Comparison of ENCODE assay signal across 20 mouse cellular contexts in genomic region chr9:72592016-72592415, GRCm38 (mm10). TPM values are rescaled to one million over a fixed set of nuclear protein-coding genes. Genes with fewer than 3 reads are reported as not detected.
DNase-seq lines count a peak whose midpoint lies in the region; ATAC-seq and TF ChIP-seq lines count a peak whose summit lies in the region.
"Had no signal": no experiment of that assay in that cellular context is flagged by ENCODE, and none has a peak within 500 bp of the region (broad histone marks: within the 10 kb centered on the region; RNA-seq: fewer than 3 reads in every experiment).

No protein-coding gene starts in this region.

- DNase-seq in G1E (ENCODE audit: low spot score) = peak; percentile 19
- no peak for DNase-seq in kidney, adult 8-10 months
- DNase-seq in cerebellum, postnatal 36 days = no peak
- no peak for DNase-seq in layer of hippocampus, adult 8-10 months (ENCODE audit: low spot score in 2 of 2)
- DNase-seq: adrenal gland, postnatal 14 days; cerebellum, adult 18-20 months; cerebellum, adult 9-11 months; embryo, embryonic 11 days; gastrocnemius, postnatal 36 days; heart, adult 18-20 months; heart, postnatal 14 days had no signal

- H3K4me3 ChIP-seq in G1E (ENCODE audit: low read depth, low read length) = no peak overlapping the region
- H3K4me3 ChIP-seq: embryonic facial prominence, embryonic 15.5 days; erythroblast, embryonic 14.5 days; forebrain, embryonic 10.5 days; forebrain, embryonic 15.5 days; heart, embryonic 15.5 days; hindbrain, embryonic 10.5 days; intestine, embryonic 15.5 days had no signal

- H3K9me3 ChIP-seq in G1E (replicated peaks) = no peaks in the 10 kb centered on the region
- H3K9me3 ChIP-seq: embryonic facial prominence, embryonic 15.5 days; forebrain, embryonic 10.5 days; forebrain, embryonic 15.5 days; heart, embryonic 15.5 days; hindbrain, embryonic 10.5 days; intestine, embryonic 15.5 days had no signal

- H3K27me3 ChIP-seq in G1E (ENCODE audit: insufficient read depth, low read length) = no peaks in the 10 kb centered on the region
- H3K27me3 ChIP-seq: embryonic facial prominence, embryonic 15.5 days; forebrain, embryonic 15.5 days; heart, embryonic 15.5 days; intestine, embryonic 15.5 days had no signal

- no peak for ATAC-seq in G1E (ENCODE audit: extremely low read depth, insufficient number of reproducible peaks, low FRiP score, poor library complexity, severe bottlenecking)
- ATAC-seq in granulocyte monocyte progenitor cell, adult 5-6 weeks (replicated peaks; ENCODE audit: poor library complexity, severe bottlenecking) = peak; percentile 58
- peak; percentile 85 for ATAC-seq in neutrophil, adult 5-6 weeks (ENCODE audit: extremely low read depth, insufficient number of reproducible peaks, low FRiP score, poor library complexity, severe bottlenecking)
- ATAC-seq: forebrain, embryonic 15.5 days; intestine, embryonic 15.5 days had no signal

- H3K36me3 ChIP-seq in G1E (replicated peaks) = peaks cover 24% of the 10 kb centered on the region
- H3K36me3 ChIP-seq: heart, embryonic 15.5 days; intestine, embryonic 15.5 days had no signal

- no peak for TF ChIP-seq CTCF in G1E (IDR thresholded peaks at IDR 0.05; ENCODE audit: low read depth, low read length)

- H3K4me1 ChIP-seq in G1E (ENCODE audit: insufficient read depth, low read depth, low read length) = peaks cover 6% of the 10 kb centered on the region
- H3K4me1 ChIP-seq: embryonic facial prominence, embryonic 15.5 days; forebrain, embryonic 10.5 days; forebrain, embryonic 15.5 days; heart, embryonic 15.5 days; hindbrain, embryonic 10.5 days; intestine, embryonic 15.5 days had no signal

RNA-seq across cellular contexts. Expression of gene Rfx7, which starts 60.0 kb away (rescaled TPM):
- 145 and 161 TPM in 2 replicates for total RNA-seq in G1E (2014; fragmentation: Nextera tagmentation)
- total RNA-seq in G1E (2017) = 25.8 and 29.2 TPM in 2 replicates
- polyA plus RNA-seq in G1E (2012) = 31.4 and 34.8 TPM in 2 replicates
- 73.0 and 82.4 TPM in 2 replicates for total RNA-seq in granulocyte monocyte progenitor cell, adult 5-6 weeks (2014; fragmentation: Nextera tagmentation)
- total RNA-seq in granulocyte monocyte progenitor cell, adult 5-6 weeks (2017) = 20.4 and 28.6 TPM in 2 replicates
- total RNA-seq in neutrophil, adult 5-6 weeks (2017) = 42.8 and 46.0 TPM in 2 replicates
- 10 to 100 TPM; 23.1 to 29.5 (median 24.4) TPM for total RNA-seq in layer of hippocampus, adult 8-10 months (2022)
